Mouse (Mus musculus) liver, embryonic 13.5 days (tissue): Measurements from ENCODE around the gene Gm20481. TPM values are rescaled to one million over a fixed set of nuclear protein-coding genes. Genes with fewer than 3 reads are reported as not detected.
"Not testable (repeated sequence)": the region's sequence is repeated elsewhere in the genome, so short reads cannot be mapped to it uniquely, and the experiment has no call there.

Source experiments
- ATAC-seq: fragments of 200-750 bp; cut with Nextera tagmentation; 2 replicates; pipeline ENCODE4 v1.8.0; 2017; ENCODE audit warnings: low read depth, mild to moderate bottlenecking, moderate number of reproducible peaks, moderate library complexity
- DNase-seq: peaks from one replicate; pipeline ENCODE4 v3.0.0; 2022
- H3K27ac ChIP-seq: fragments of 300-500 bp; sonication (generic); 2 replicates; pipeline ENCODE4 v1.5.1; 2015; ENCODE audit warnings: moderate library complexity, mild to moderate bottlenecking, inconsistent platforms
- H3K27me3 ChIP-seq: fragments of 300-500 bp; sonication (generic); 2 replicates; pipeline ENCODE4 v1.6.1; 2015; ENCODE audit warnings: mild to moderate bottlenecking, inconsistent platforms
- H3K36me3 ChIP-seq: fragments of 300-500 bp; sonication (generic); 2 replicates; pipeline ENCODE4 v1.6.1; 2015; ENCODE audit warnings: mild to moderate bottlenecking, inconsistent platforms
- H3K4me1 ChIP-seq: fragments of 300-500 bp; sonication (generic); replicated peaks from 2 replicates; pipeline ENCODE4 v1.6.1; 2015; ENCODE audit warnings: inconsistent platforms
- H3K4me2 ChIP-seq: fragments of 300-500 bp; sonication (generic); 2 replicates; pipeline ENCODE4 v1.6.1; 2015; ENCODE audit warnings: inconsistent platforms, mild to moderate bottlenecking, moderate library complexity
- H3K4me3 ChIP-seq: fragments of 300-500 bp; sonication (generic); replicated peaks from 2 replicates; pipeline ENCODE4 v1.5.1; 2015; ENCODE audit warnings: mild to moderate bottlenecking, inconsistent platforms
- H3K9ac ChIP-seq: fragments of 300-500 bp; sonication (generic); 2 replicates; pipeline ENCODE4 v1.6.1; 2015; ENCODE audit warnings: mild to moderate bottlenecking, inconsistent platforms
- H3K9me3 ChIP-seq: fragments of 300-500 bp; sonication (generic); replicated peaks from 2 replicates; pipeline ENCODE4 v1.6.1; 2016; ENCODE audit warnings: inconsistent platforms
- WGBS: fragments of 180-500 bp; shearing (Covaris S2); methylation state at CpG from one replicate; pipeline ENCODE4 v1.1.7; 2015; ENCODE audit not compliant: insufficient replicate concordance; 5-methylcytosine and 5-hydroxymethylcytosine counted together
- polyA plus RNA-seq: library from polyadenylated mRNA; unstranded; fragments of >200 nt; fragmentation: Nextera tagmentation; extraction: Ambion mirVana; gene quantifications from 2 replicates; pipeline ENCODE4 v1.2.1, GENCODE M21; 2015

The Gm20481 gene
- polyA plus RNA-seq, 1 experiment from 2014 or later = not detected

- WGBS = 68% methylated on average over 4 of the region's 4 CpGs
- ATAC-seq (no peak), DNase-seq (no peak)
- H3K4me1 ChIP-seq = peaks cover 30% of the 10 kb centered on the region
- no peak overlapping the region for H3K4me3 ChIP-seq
- H3K27ac ChIP-seq = no peak overlapping the region
- no peaks in the 10 kb centered on the region for H3K27me3 ChIP-seq
- H3K36me3 ChIP-seq = peaks cover 11% of the 10 kb centered on the region
- peak overlapping the region; percentile 49; the same call in 1 of the 2 replicates for H3K9ac ChIP-seq
- H3K4me2 ChIP-seq = 0 out of 2 replicates have a peak overlapping the region, but pooled peaks have one; percentile 78
- H3K9me3 ChIP-seq = no peaks in the 10 kb centered on the region
Measured at GRCm38 (mm10) chr17:34979631-34980030, 9.9 kb downstream of the Gm20481 start.

- Histone ChIP-seq H3K27me3 (no peaks in the 10 kb centered on the region), H3K36me3 (peaks cover 21% of the 10 kb centered on the region), H3K9me3 (no peaks in the 10 kb centered on the region), H3K4me3 (peak overlapping the region; percentile 79), H3K9ac (peak overlapping the region; percentile 88), H3K4me2 (peak overlapping the region; percentile 78), H3K4me1 (peaks cover 37% of the 10 kb centered on the region), H3K27ac (peak overlapping the region; percentile 94)
- 9% methylated on average over 2 of the region's 2 CpGs for WGBS
- no peak for ATAC-seq
- DNase-seq = no peak
Measured at GRCm38 (mm10) chr17:34980655-34981054, 10.9 kb downstream of the Gm20481 start.

GRCm38 (mm10) chr17:34981690-34982180 is 12.0 kb downstream of the Gm20481 start, which contains the start of gene Lsm2:
Gene Lsm2, plus strand, starts transcription at chr17:34981862.
- Histone ChIP-seq H3K36me3 (peaks cover 32% of the 10 kb centered on the region), H3K4me3 (peak within 1 kb of the TSS; percentile 79), H3K4me1 (peaks cover 37% of the 10 kb centered on the region), H3K4me2 (peak within 1 kb of the TSS; percentile 78), H3K9ac (peak within 1 kb of the TSS; percentile 88), H3K27ac (peak within 1 kb of the TSS; percentile 94), H3K9me3 (no peaks in the 10 kb centered on the region), H3K27me3 (no peaks in the 10 kb centered on the region)
- DNase-seq (peak; percentile 88), ATAC-seq (peak; percentile 93)
- whole genome bisulfite sequencing = 0% methylated on average over 56 of the region's 58 CpGs

DNA sequence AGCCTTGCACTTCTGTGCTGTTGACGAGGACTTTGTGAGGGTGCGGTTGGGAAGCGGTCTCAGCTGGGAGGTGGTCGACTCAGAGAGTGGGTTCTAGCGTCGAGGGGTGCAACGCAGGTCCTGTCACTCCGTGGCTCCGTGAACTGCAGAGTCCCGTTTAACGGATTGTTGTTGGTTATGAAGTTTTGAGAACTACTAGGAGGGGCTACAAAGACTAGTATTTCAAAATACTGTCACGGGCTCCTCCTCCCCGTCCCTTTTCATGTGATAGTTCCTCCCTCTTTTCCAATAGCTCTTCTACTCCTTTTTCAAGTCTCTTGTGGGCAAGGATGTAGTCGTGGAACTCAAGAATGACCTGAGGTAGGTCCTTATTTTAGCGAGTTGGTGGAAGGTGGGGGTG is 12.6 kb downstream of the Gm20481 start:
- under 1% methylated on average over 15 of the region's 15 CpGs for WGBS
- DNase-seq (no peak), ATAC-seq (no peak; the same call in 1 of the 2 replicates)
- no peaks in the 10 kb centered on the region for H3K9me3 ChIP-seq
- peaks cover 29% of the 10 kb centered on the region for H3K36me3 ChIP-seq
- H3K27me3 ChIP-seq = no peaks in the 10 kb centered on the region
- H3K4me2 ChIP-seq = peak overlapping the region; percentile 78
- H3K27ac ChIP-seq = peak overlapping the region; percentile 94
- peak overlapping the region; percentile 88 for H3K9ac ChIP-seq
- peak overlapping the region; percentile 79 for H3K4me3 ChIP-seq
- H3K4me1 ChIP-seq = peaks cover 37% of the 10 kb centered on the region

DNA sequence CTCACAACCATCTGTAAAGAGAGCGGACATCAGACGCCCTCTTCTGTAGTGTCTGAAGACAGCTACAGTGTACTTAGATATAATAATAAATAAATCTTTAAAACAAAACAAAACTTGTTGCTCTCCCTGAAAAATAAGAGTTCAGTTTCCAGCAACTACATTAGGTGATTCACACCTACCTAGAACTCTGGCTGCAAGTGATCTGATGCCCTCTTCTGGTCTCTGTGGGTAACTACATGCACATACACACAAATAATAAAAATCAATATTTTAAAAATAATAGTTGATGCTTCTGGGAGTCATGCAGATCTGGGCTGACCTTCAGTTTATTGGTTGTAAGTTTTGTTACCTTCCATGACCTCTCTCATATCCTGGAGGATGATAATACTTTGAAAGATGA is 14.5 kb downstream of the Gm20481 start:
- Histone ChIP-seq H3K36me3 (peaks cover 33% of the 10 kb centered on the region), H3K4me1 (peaks cover 37% of the 10 kb centered on the region), H3K4me2 (no peak overlapping the region), H3K4me3 (no peak overlapping the region), H3K9ac (0 out of 2 replicates have a peak overlapping the region, but pooled peaks have one; percentile 4), H3K9me3 (no peaks in the 10 kb centered on the region), H3K27ac (no peak overlapping the region), H3K27me3 (no peaks in the 10 kb centered on the region)
- WGBS = 63% methylated on average over 2 of the region's 2 CpGs
- no peak for DNase-seq
- no peak for ATAC-seq

GRCm38 (mm10) chr17:34994751-34995150 is 25.0 kb downstream of the Gm20481 start:
- Histone ChIP-seq H3K27ac (peak overlapping the region; percentile 61), H3K4me2 (no peak overlapping the region), H3K9me3 (no peaks in the 10 kb centered on the region), H3K27me3 (no peaks in the 10 kb centered on the region), H3K4me3 (no peak overlapping the region), H3K36me3 (peaks cover 55% of the 10 kb centered on the region), H3K4me1 (peaks cover 45% of the 10 kb centered on the region), H3K9ac (no peak overlapping the region)
- ATAC-seq (no peak), DNase-seq (no peak)

GRCm38 (mm10) chr17:34995192-34995591 is 25.5 kb downstream of the Gm20481 start:
- WGBS = 75% methylated on average over 4 of the region's 4 CpGs
- not testable (repeated sequence) for H3K27me3 ChIP-seq, H3K4me3 ChIP-seq, ATAC-seq, H3K9me3 ChIP-seq, H3K27ac ChIP-seq, H3K9ac ChIP-seq, DNase-seq
- peaks cover 49% of the 10 kb centered on the region for H3K4me1 ChIP-seq
- peak overlapping the region; percentile 43; the same call in 1 of the 2 replicates for H3K4me2 ChIP-seq
- peaks cover 55% of the 10 kb centered on the region for H3K36me3 ChIP-seq

GRCm38 (mm10) chr17:34995927-34996326 is 26.2 kb downstream of the Gm20481 start:
- Histone ChIP-seq H3K4me1 (peaks cover 49% of the 10 kb centered on the region), H3K4me3 (peak overlapping the region; percentile 28), H3K27ac (peak overlapping the region; percentile 73), H3K4me2 (peak overlapping the region; percentile 43; the same call in 1 of the 2 replicates), H3K36me3 (peaks cover 48% of the 10 kb centered on the region)
- WGBS = 87% methylated on average over 4 of the region's 4 CpGs
- H3K9ac ChIP-seq, H3K9me3 ChIP-seq, DNase-seq, ATAC-seq, H3K27me3 ChIP-seq: not testable (repeated sequence)

DNA sequence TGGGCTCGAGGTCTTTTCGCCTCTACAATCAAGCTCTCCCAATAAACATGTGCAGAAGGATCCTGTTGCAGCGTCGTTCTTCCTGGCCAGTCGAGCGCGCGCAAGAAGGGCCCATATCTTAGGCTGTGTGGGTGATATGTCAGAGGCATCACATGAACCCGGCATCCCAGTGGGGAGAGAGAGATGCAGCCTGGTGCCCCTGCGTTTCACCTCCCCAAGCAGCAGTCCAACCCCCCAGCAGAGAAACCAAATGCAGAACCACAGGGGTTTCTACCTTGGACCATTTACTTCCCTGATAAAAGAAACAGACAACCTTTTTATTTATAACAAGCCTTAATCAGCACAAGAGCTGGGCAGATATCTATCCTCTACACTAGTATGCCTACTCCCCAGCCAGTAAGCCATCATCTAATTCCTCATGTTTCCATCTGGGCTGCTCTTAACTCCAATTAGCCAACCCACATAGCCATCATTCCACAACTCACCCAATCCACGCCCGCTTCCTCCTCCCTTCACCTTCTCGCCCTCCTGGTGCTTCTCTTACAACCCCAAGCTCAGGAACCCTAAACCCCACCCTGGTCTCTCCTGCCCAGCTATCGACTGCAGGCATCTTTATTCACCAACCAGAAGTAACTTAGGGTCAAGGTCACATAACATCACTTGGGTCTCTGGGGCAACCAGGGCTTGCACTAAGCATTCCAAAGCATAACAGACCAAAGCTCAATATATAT is 26.9 kb downstream of the Gm20481 start:
- Histone ChIP-seq H3K27me3 (no peaks in the 10 kb centered on the region), H3K9ac (peak overlapping the region; percentile 86), H3K4me3 (peak overlapping the region; percentile 79), H3K4me1 (peaks cover 49% of the 10 kb centered on the region), H3K27ac (peak overlapping the region; percentile 97), H3K4me2 (peak overlapping the region; percentile 85), H3K36me3 (peaks cover 42% of the 10 kb centered on the region), H3K9me3 (no peaks in the 10 kb centered on the region)
- ATAC-seq = no peak
- 59% methylated on average over 13 of the region's 14 CpGs for WGBS
- no peak for DNase-seq

- 65% methylated on average over 5 of the region's 5 CpGs for WGBS
- H3K27me3 ChIP-seq = no peaks in the 10 kb centered on the region
- no peaks in the 10 kb centered on the region for H3K9me3 ChIP-seq
- peaks cover 49% of the 10 kb centered on the region for H3K4me1 ChIP-seq
- no peak for DNase-seq
- peak overlapping the region; percentile 85 for H3K4me2 ChIP-seq
- peak overlapping the region; percentile 86 for H3K9ac ChIP-seq
- peak overlapping the region; percentile 79 for H3K4me3 ChIP-seq
- no peak for ATAC-seq
- H3K36me3 ChIP-seq = peaks cover 39% of the 10 kb centered on the region
- H3K27ac ChIP-seq = peak overlapping the region; percentile 97
Measured at GRCm38 (mm10) chr17:34997142-34997483, 27.4 kb downstream of the Gm20481 start.

DNA sequence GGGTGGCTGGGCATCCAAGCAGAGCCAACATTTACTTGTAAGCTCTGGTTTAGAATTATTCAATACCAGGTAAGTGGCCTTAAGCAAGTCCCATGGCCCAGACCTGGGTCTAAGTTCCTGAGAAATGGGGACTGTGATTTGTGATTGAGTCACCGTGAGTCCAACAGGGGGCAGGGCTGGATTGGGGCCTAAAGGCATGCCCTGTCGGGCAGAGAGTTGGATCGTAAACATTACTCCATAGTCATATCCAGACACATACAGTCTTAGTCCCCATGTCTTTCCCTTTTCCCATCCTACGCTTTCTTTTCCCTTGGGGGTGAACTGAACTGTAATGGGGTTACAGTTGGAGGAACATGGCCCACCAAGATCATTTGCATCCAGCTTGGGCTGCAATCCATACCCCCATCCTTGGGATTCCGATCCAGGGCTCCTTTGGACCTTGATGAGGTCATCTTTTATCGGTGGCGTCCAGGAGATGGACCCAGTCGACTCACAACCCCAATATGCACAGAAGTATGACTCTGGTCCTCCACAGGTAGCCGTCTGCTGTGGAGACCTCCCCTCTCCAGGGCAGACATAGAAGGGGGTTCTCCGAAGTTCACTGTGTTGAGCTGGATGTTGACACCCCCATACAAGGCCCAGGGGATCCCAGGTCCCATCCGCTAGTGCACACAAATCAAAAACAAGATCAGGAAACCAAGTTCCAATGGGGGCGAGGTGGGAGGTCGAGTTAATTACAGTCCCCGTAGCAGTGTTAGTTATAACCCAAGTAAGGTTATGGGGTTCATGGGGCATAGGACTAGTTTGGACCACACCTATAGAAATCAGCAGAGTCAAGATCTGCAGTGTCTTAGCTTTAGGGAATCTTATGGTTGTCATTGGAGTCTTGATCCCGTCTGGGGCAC is 29.1 kb downstream of the Gm20481 start:
- H3K36me3 ChIP-seq = peaks cover 39% of the 10 kb centered on the region
- no peak for ATAC-seq
- peaks cover 66% of the 10 kb centered on the region for H3K4me1 ChIP-seq
- WGBS = 71% methylated on average over 15 of the region's 15 CpGs
- H3K9me3 ChIP-seq = no peaks in the 10 kb centered on the region
- H3K4me3 ChIP-seq = peak overlapping the region; percentile 79
- H3K27ac ChIP-seq = peak overlapping the region; percentile 97
- peak overlapping the region; percentile 86 for H3K9ac ChIP-seq
- H3K4me2 ChIP-seq = peak overlapping the region; percentile 85
- no peak for DNase-seq
- H3K27me3 ChIP-seq = no peaks in the 10 kb centered on the region
